Mouse (Mus musculus) c-Kit-positive CD71-positive TER-119-positive erythroid progenitor cells, embryonic 14.5 days (primary cell): ENCODE results near the gene Gm3512.
"Not testable (repeated sequence)": the region's sequence is repeated elsewhere in the genome, so short reads cannot be mapped to it uniquely, and the experiment has no call there.

Source experiments
- DNase-seq: peaks from one replicate; pipeline ENCODE4 v3.0.0-alpha.2; 2013; ENCODE audit warnings: low spot score

The Gm3512 gene

DNA sequence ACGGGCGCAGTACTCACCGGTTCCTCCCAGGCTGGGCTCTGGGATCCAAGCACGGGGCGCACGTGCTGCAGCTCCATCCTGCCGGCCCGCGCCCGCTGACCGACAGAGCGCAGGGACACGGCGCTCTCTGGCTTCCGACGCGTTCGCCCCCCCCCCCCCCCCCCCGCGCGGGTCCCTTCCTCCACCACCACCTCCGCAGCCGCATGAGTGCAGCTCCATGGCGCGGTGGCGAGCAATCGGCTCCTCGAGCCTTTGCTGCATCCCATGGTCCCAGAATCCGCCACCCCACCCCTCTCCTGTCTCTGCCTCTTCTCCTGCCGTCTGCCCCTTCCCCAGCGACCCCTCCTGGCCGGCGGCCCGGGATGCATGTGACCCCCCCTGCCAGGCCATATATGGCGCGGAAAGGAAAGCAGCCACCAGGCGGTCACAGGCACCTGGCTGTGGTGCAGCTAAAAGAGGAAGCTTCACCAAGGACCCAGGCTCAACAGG lies at the start of gene Gm3512:
Gene Gm3512, minus strand, starts transcription at position 51 of the 489 bp plus-strand sequence.
- DNase-seq = not testable (repeated sequence)

DNA sequence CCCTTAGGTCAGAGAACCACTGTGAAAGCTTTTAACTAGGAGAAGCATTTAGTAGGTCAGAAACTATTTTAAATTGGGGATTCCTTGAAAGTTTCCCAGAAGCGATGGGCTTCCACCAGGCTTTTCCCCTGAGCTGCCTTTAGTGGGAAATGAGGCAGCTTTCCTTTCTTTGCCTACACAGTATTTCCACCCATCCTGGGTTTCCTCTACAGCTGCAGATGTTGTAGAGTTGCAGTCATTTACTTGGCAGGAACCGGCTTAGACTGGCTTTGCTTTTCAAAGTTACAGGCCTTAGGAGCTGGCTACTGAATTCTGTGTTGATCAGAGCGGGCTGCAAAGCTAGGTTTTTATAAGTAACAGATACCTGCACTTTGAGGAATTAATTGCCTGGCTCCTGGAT lies 25.7 kb upstream of the Gm3512 start:
- not testable (repeated sequence) for DNase-seq

DNA sequence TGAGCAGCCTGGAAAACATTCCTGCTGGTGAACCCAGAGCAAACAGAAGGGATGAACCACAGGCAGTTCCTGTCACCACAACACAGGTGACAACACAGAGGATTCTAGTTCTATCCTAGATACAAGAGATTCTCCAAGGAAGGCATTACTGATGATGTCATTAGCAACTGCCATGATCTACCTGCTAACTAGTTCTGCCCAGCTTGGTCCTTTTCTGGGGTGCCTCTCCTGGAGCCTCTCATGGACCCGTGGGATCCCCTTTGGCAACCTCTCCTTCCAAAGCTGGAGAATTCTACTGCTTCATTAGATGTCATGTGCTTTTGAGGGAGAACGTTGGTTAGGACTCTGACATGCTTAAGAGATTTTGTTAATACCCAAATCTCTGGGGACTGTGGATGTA lies 20.1 kb upstream of the Gm3512 start, which contains the start of gene Gm16434:
Gene Gm16434, minus strand, starts transcription at position 101 of the 400 bp plus-strand sequence.
- not testable (repeated sequence) for DNase-seq

DNA sequence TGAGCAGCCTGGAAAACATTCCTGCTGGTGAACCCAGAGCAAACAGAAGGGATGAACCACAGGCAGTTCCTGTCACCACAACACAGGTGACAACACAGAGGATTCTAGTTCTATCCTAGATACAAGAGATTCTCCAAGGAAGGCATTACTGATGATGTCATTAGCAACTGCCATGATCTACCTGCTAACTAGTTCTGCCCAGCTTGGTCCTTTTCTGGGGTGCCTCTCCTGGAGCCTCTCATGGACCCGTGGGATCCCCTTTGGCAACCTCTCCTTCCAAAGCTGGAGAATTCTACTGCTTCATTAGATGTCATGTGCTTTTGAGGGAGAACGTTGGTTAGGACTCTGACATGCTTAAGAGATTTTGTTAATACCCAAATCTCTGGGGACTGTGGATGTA lies 49.0 kb downstream of the Gm3512 start, which contains the start of gene Gm6676:
Gene Gm6676, minus strand, starts transcription at position 101 of the 400 bp plus-strand sequence.
- DNase-seq = not testable (repeated sequence)

DNA sequence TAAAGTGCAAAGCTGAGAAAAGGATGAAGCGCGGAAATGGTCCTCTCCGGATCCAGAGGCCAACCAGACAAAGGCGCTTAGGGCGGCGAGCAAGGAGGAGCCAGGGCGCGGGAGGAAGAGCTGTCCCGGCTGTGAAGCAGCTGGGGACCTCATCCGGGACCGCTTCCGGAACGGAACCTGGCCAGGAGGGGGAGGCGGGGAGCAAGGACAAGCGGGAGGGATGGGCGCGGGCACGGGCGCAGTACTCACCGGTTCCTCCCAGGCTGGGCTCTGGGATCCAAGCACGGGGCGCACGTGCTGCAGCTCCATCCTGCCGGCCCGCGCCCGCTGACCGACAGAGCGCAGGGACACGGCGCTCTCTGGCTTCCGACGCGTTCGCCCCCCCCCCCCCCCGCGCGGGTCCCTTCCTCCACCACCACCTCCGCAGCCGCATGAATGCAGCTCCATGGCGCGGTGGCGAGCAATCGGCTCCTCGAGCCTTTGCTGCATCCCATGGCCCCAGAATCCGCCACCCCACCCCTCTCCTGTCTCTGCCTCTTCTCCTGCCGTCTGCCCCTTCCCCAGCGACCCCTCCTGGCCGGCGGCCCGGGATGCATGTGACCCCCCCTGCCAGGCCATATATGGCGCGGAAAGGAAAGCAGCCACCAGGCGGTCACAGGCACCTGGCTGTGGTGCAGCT lies 69.1 kb downstream of the Gm3512 start:
- not testable (repeated sequence) for DNase-seq
